ENCODE assay signal across 9 mouse cellular contexts in the genomic region with DNA sequence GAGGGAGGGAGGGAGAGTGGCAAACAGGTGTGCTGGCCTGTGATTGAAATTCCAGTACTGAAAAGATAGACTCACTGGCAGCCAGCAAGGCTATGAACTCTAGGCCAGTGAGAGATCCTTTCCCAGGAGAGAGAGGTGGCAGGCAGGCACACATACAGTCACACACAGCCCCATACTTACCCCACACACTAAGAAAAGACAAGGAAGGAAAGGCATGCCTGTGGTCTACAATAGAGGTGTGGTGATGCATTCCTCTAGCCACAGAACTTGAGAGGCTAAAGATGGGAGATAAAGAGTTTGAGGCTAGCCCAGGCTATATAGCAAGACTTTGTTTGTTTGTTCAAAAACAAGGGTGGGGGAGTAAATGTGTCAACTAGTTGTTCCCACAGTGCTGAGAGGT. TPM values are rescaled to one million over a fixed set of nuclear protein-coding genes. Genes with fewer than 3 reads are reported as not detected.
DNase-seq lines count a peak whose midpoint lies in the region; ATAC-seq and TF ChIP-seq lines count a peak whose summit lies in the region.
"Had no signal": no experiment of that assay in that cellular context is flagged by ENCODE, and none has a peak within 500 bp of the region (broad histone marks: within the 10 kb centered on the region; RNA-seq: fewer than 3 reads in every experiment).

No protein-coding gene starts in this region.

- H3K4me1 ChIP-seq in heart, adult 2 months (ENCODE audit: control insufficient read depth, insufficient read depth, low read length): peaks cover 11% of the 10 kb centered on the region
- peaks cover 40% of the 10 kb centered on the region for H3K4me1 ChIP-seq in lung, embryonic 15.5 days
- no peaks in the 10 kb centered on the region for H3K4me1 ChIP-seq in lung, adult 2 months (ENCODE audit: control insufficient read depth, insufficient read depth, low read length)
- H3K4me1 ChIP-seq in forebrain, embryonic 16.5 days (replicated peaks; ENCODE audit: control insufficient read depth, insufficient read depth, low read length): peaks cover 20% of the 10 kb centered on the region
- peaks cover 19% of the 10 kb centered on the region for H3K4me1 ChIP-seq in stomach, embryonic 14.5 days (ENCODE audit: control insufficient read depth, insufficient read depth, low read length)

- TF ChIP-seq CTCF in heart, adult 2 months (IDR thresholded peaks at IDR 0.05): no peak
- TF ChIP-seq CTCF in lung, adult 2 months (IDR thresholded peaks at IDR 0.05; ENCODE audit: insufficient read depth, low read length): no peak

- H3K9me3 ChIP-seq in lung, embryonic 15.5 days: no peaks in the 10 kb centered on the region
- H3K9me3 ChIP-seq in forebrain, embryonic 16.5 days (ENCODE audit: control insufficient read depth, low read length): no peaks in the 10 kb centered on the region
- H3K9me3 ChIP-seq in stomach, embryonic 14.5 days (ENCODE audit: control insufficient read depth, low read depth, low read length): no peaks in the 10 kb centered on the region

- 0 out of 2 replicates have a peak, but pooled peaks have one; percentile 2 for ATAC-seq in lung, embryonic 15.5 days (ENCODE audit: borderline replicate concordance, extremely low read depth, low FRiP score, low TSS enrichment)
- ATAC-seq in forebrain, embryonic 16.5 days: no peak
- ATAC-seq in stomach, embryonic 14.5 days (ENCODE audit: insufficient number of reproducible peaks, insufficient read depth, low FRiP score, low read depth): no peak

- no peaks in the 10 kb centered on the region for H3K27me3 ChIP-seq in heart, adult 2 months (ENCODE audit: control insufficient read depth, insufficient read depth, low read length)
- H3K27me3 ChIP-seq in lung, embryonic 15.5 days: no peaks in the 10 kb centered on the region
- no peaks in the 10 kb centered on the region for H3K27me3 ChIP-seq in forebrain, embryonic 16.5 days (replicated peaks; ENCODE audit: control insufficient read depth, insufficient read depth, low read length)
- no peaks in the 10 kb centered on the region for H3K27me3 ChIP-seq in stomach, embryonic 14.5 days (ENCODE audit: control insufficient read depth, insufficient read depth, low read length)

- peak overlapping the region; percentile 23; the same call in 1 of the 2 replicates for H3K27ac ChIP-seq in heart, adult 2 months
- peak overlapping the region; percentile 93 for H3K27ac ChIP-seq in lung, embryonic 15.5 days
- peak overlapping the region; percentile 50 for H3K27ac ChIP-seq in forebrain, embryonic 16.5 days (ENCODE audit: low read length)
- peak overlapping the region; percentile 93 for H3K27ac ChIP-seq in stomach, embryonic 14.5 days (ENCODE audit: low read length)

- TF ChIP-seq POLR2A in heart, adult 2 months (IDR thresholded peaks at IDR 0.05; ENCODE audit: insufficient read depth, low read depth, low read length): no peak
- no peak for TF ChIP-seq POLR2A in lung, adult 2 months (IDR thresholded peaks at IDR 0.05; ENCODE audit: borderline replicate concordance, extremely low read depth, low read depth, low read length)

- H3K4me3 ChIP-seq in heart, adult 2 months: no peak overlapping the region
- no peak overlapping the region for H3K4me3 ChIP-seq in lung, embryonic 15.5 days
- H3K4me3 ChIP-seq in lung, adult 2 months (replicated peaks; ENCODE audit: extremely low read depth, low read depth, low read length): no peak overlapping the region
- no peak overlapping the region for H3K4me3 ChIP-seq in forebrain, embryonic 16.5 days (replicated peaks; ENCODE audit: low read length)
- no peak overlapping the region for H3K4me3 ChIP-seq in stomach, embryonic 14.5 days (ENCODE audit: low read depth, low read length)

- intact Hi-C loops in heart, adult 2 months (cut with DNase I): no loop called here

- H3K9ac ChIP-seq in heart, adult 2 months (ENCODE audit: low read depth, low read length): no peak overlapping the region
- H3K9ac ChIP-seq in lung, embryonic 15.5 days: no peak overlapping the region
- H3K9ac ChIP-seq in forebrain, embryonic 16.5 days (replicated peaks; ENCODE audit: low read depth, low read length): no peak overlapping the region
- no peak overlapping the region for H3K9ac ChIP-seq in stomach, embryonic 14.5 days (replicated peaks; ENCODE audit: low read depth, low read length)

- no peak for TF ChIP-seq EP300 in heart, adult 2 months (IDR thresholded peaks at IDR 0.05; ENCODE audit: insufficient read depth, low read depth, low read length)

- no peak overlapping the region for H3K4me2 ChIP-seq in lung, embryonic 15.5 days
- no peak overlapping the region for H3K4me2 ChIP-seq in forebrain, embryonic 16.5 days (ENCODE audit: low read length)
- no peak overlapping the region for H3K4me2 ChIP-seq in stomach, embryonic 14.5 days (replicated peaks; ENCODE audit: low read depth, low read length)

- DNase-seq in heart, adult 2 months: no peak
- no peak for DNase-seq in heart, adult 9 months (ENCODE audit: low spot score in 2 of 2)
- no peak for DNase-seq in lung, adult 2 months
- DNase-seq in neural tube, embryonic 10.5 days (ENCODE audit: extremely low spot score, low spot score): no peak
- no peak for DNase-seq in layer of hippocampus, postnatal 25 days (ENCODE audit: extremely low spot score in 1 of 2, low spot score in 1 of 2)
- DNase-seq: cerebellum, postnatal 36 days had no signal

- H3K36me3 ChIP-seq in heart, adult 2 months (ENCODE audit: control insufficient read depth, insufficient read depth, low read length): peaks cover 2% of the 10 kb centered on the region; the same call in 1 of the 2 replicates
- no peaks in the 10 kb centered on the region for H3K36me3 ChIP-seq in lung, embryonic 15.5 days
- no peaks in the 10 kb centered on the region for H3K36me3 ChIP-seq in forebrain, embryonic 16.5 days (ENCODE audit: control insufficient read depth, insufficient read depth)
- H3K36me3 ChIP-seq in stomach, embryonic 14.5 days (ENCODE audit: control insufficient read depth, insufficient read depth, low read length): no peaks in the 10 kb centered on the region

- H3K79me2 ChIP-seq in heart, adult 2 months (replicated peaks; ENCODE audit: control insufficient read depth, insufficient read depth, low read length): no peaks in the 10 kb centered on the region

RNA-seq across cellular contexts. Expression of gene Nid2, which starts 13.5 kb away (rescaled TPM):
- total RNA-seq in heart, adult 2 months (2021): 10 to 100 TPM; 21.2 to 21.6 TPM
- polyA plus RNA-seq in heart, adult 2 months (2012; rRNA removed): 12.1 and 14.3 TPM in 2 replicates
- 108 TPM in 2 replicates for polyA plus RNA-seq in lung, embryonic 15.5 days (2015; fragmentation: Nextera tagmentation; extraction: Ambion mirVana)
- polyA plus RNA-seq in lung, adult 2 months (2012; rRNA removed): 10.4 and 10.7 TPM in 2 replicates
- polyA plus RNA-seq in forebrain, embryonic 16.5 days (2015; fragmentation: Nextera tagmentation; extraction: Ambion mirVana): 28.4 and 39.7 TPM in 2 replicates
- polyA plus RNA-seq in stomach, embryonic 14.5 days (2014; fragmentation: Nextera tagmentation; extraction: Ambion mirVana): 81.2 and 90.5 TPM in 2 replicates
- 1 to 10 TPM; 3.1 to 3.4 TPM for total RNA-seq in layer of hippocampus, postnatal 25 days (2021)

Comparison
In these comparisons a context has a peak if more than half of its experiments do, and no peak if none do; other contexts are left out.
1. H3K27ac ChIP-seq: peak in every context shown above with its lines; median percentile 93 in lung, embryonic 15.5 days; 93 in stomach, embryonic 14.5 days; 50 in forebrain, embryonic 16.5 days; 23 in heart, adult 2 months.